Mouse (Mus musculus) liver, embryonic 15.5 days (tissue): ENCODE results near the gene Ccdc188. TPM values are rescaled to one million over a fixed set of nuclear protein-coding genes. Genes with fewer than 3 reads are reported as not detected.

Source experiments
- ATAC-seq: fragments of 200-750 bp; cut with Nextera tagmentation; 2 replicates; pipeline ENCODE4 v1.8.0; 2017; ENCODE audit warnings: moderate number of reproducible peaks, mild to moderate bottlenecking, moderate library complexity; ENCODE audit not compliant: insufficient read depth
- H3K27ac ChIP-seq: fragments of 300-500 bp; sonication (generic); replicated peaks from 2 replicates; pipeline ENCODE4 v1.5.1; 2015; ENCODE audit warnings: mild to moderate bottlenecking, inconsistent platforms
- H3K27me3 ChIP-seq: fragments of 300-500 bp; sonication (generic); 2 replicates; pipeline ENCODE4 v1.6.1; 2015; ENCODE audit warnings: mild to moderate bottlenecking, inconsistent platforms
- H3K36me3 ChIP-seq: fragments of 300-500 bp; sonication (generic); replicated peaks from 2 replicates; pipeline ENCODE4 v1.6.1; 2015; ENCODE audit warnings: moderate library complexity, mild to moderate bottlenecking, inconsistent platforms
- H3K4me1 ChIP-seq: fragments of 300-500 bp; sonication (generic); replicated peaks from 2 replicates; pipeline ENCODE4 v1.6.1; 2015; ENCODE audit warnings: inconsistent platforms
- H3K4me2 ChIP-seq: fragments of 300-500 bp; sonication (generic); 2 replicates; pipeline ENCODE4 v1.6.1; 2015; ENCODE audit warnings: moderate library complexity, mild to moderate bottlenecking, inconsistent platforms
- H3K4me3 ChIP-seq: fragments of 300-500 bp; sonication (generic); replicated peaks from 2 replicates; pipeline ENCODE4 v1.5.1; 2015; ENCODE audit warnings: mild to moderate bottlenecking, inconsistent platforms
- H3K9ac ChIP-seq: fragments of 300-500 bp; sonication (generic); 2 replicates; pipeline ENCODE4 v1.6.1; 2015; ENCODE audit warnings: moderate library complexity, mild to moderate bottlenecking, inconsistent platforms
- H3K9me3 ChIP-seq: fragments of 300-500 bp; sonication (generic); replicated peaks from 2 replicates; pipeline ENCODE4 v1.6.1; 2016; ENCODE audit warnings: inconsistent platforms
- WGBS: fragments of 180-500 bp; shearing (Covaris S2); methylation state at CpG from one replicate; pipeline ENCODE4 v1.1.7; 2015; ENCODE audit warnings: mixed read lengths; ENCODE audit not compliant: insufficient replicate concordance; 5-methylcytosine and 5-hydroxymethylcytosine counted together
- polyA plus RNA-seq: library from polyadenylated mRNA; unstranded; fragments of >200 nt; fragmentation: Nextera tagmentation; extraction: Ambion mirVana; gene quantifications from 2 replicates; pipeline ENCODE4 v1.2.1, GENCODE M21; 2015

Gene Ccdc188
- polyA plus RNA-seq = not detected in 2 replicates

GRCm38 (mm10) chr16:18217579-18217978 is at the start of gene Ccdc188:
TSS of gene Ccdc188 (plus strand) at chr16:18217879.
- 64% methylated on average over 4 of the region's 4 CpGs for WGBS
- H3K4me2 ChIP-seq = no peak within 1 kb of the TSS
- ATAC-seq = no peak

GRCm38 (mm10) chr16:18169156-18169555 is 48.5 kb upstream of the Ccdc188 start:
- no peaks in the 10 kb centered on the region for H3K4me1 ChIP-seq
- H3K9me3 ChIP-seq = no peaks in the 10 kb centered on the region
- no peak overlapping the region for H3K4me2 ChIP-seq
- no peak overlapping the region for H3K9ac ChIP-seq
- 33% methylated on average over 5 of the region's 5 CpGs for WGBS
- ATAC-seq = no peak
- no peaks in the 10 kb centered on the region for H3K36me3 ChIP-seq
- no peak overlapping the region for H3K27ac ChIP-seq
- H3K4me3 ChIP-seq = no peak overlapping the region
- no peaks in the 10 kb centered on the region for H3K27me3 ChIP-seq

More at GRCm38 (mm10) chr16:18217579-18217978, at the start of gene Ccdc188:
- H3K4me1 ChIP-seq = no peaks in the 10 kb centered on the region; the same call in none of the 2 replicates
- H3K9ac ChIP-seq = no peak within 1 kb of the TSS
- no peaks in the 10 kb centered on the region for H3K9me3 ChIP-seq
- H3K36me3 ChIP-seq = no peaks in the 10 kb centered on the region
- no peaks in the 10 kb centered on the region for H3K27me3 ChIP-seq
- H3K4me3 ChIP-seq = no peak within 1 kb of the TSS
- H3K27ac ChIP-seq = no peak within 1 kb of the TSS

GRCm38 (mm10) chr16:18169776-18170175 is 47.9 kb upstream of the Ccdc188 start:
- H3K9me3 ChIP-seq = no peaks in the 10 kb centered on the region
- no peak overlapping the region for H3K4me3 ChIP-seq
- WGBS = 73% methylated on average over 3 of the region's 3 CpGs
- no peaks in the 10 kb centered on the region for H3K27me3 ChIP-seq
- no peak overlapping the region for H3K9ac ChIP-seq
- H3K27ac ChIP-seq = no peak overlapping the region
- no peaks in the 10 kb centered on the region for H3K36me3 ChIP-seq
- no peak for ATAC-seq
- H3K4me1 ChIP-seq = no peaks in the 10 kb centered on the region
- H3K4me2 ChIP-seq = no peak overlapping the region

GRCm38 (mm10) chr16:18172266-18172855 is 45.3 kb upstream of the Ccdc188 start:
- Histone ChIP-seq H3K27me3 (no peaks in the 10 kb centered on the region), H3K27ac (no peak overlapping the region), H3K4me2 (no peak overlapping the region), H3K36me3 (no peaks in the 10 kb centered on the region), H3K9ac (no peak overlapping the region), H3K9me3 (no peaks in the 10 kb centered on the region), H3K4me3 (no peak overlapping the region), H3K4me1 (peaks cover 10% of the 10 kb centered on the region; the same call in 1 of the 2 replicates)
- no peak for ATAC-seq
- WGBS = 5% methylated on average over 7 of the region's 7 CpGs

- Histone ChIP-seq H3K27me3 (no peaks in the 10 kb centered on the region), H3K4me2 (no peak overlapping the region), H3K9me3 (no peaks in the 10 kb centered on the region), H3K27ac (no peak overlapping the region), H3K4me1 (peaks cover 10% of the 10 kb centered on the region; the same call in 1 of the 2 replicates), H3K36me3 (no peaks in the 10 kb centered on the region), H3K9ac (no peak overlapping the region), H3K4me3 (no peak overlapping the region)
- 67% methylated on average over 9 of the region's 9 CpGs for WGBS
- no peak for ATAC-seq
Observed at GRCm38 (mm10) chr16:18173231-18173630, 44.4 kb upstream of the Ccdc188 start.

- no peaks in the 10 kb centered on the region for H3K27me3 ChIP-seq
- ATAC-seq = no peak
- no peak overlapping the region for H3K9ac ChIP-seq
- no peaks in the 10 kb centered on the region for H3K36me3 ChIP-seq
- no peak overlapping the region for H3K4me3 ChIP-seq
- no peak overlapping the region for H3K4me2 ChIP-seq
- H3K4me1 ChIP-seq = peaks cover 10% of the 10 kb centered on the region; the same call in 1 of the 2 replicates
- no peaks in the 10 kb centered on the region for H3K9me3 ChIP-seq
- WGBS = 65% methylated on average over 11 of the region's 11 CpGs
- H3K27ac ChIP-seq = no peak overlapping the region
Observed at GRCm38 (mm10) chr16:18173788-18174187, 43.9 kb upstream of the Ccdc188 start.

- H3K4me1 ChIP-seq = peaks cover 10% of the 10 kb centered on the region; the same call in 1 of the 2 replicates
- H3K27me3 ChIP-seq = no peaks in the 10 kb centered on the region
- H3K9me3 ChIP-seq = no peaks in the 10 kb centered on the region
- H3K9ac ChIP-seq = no peak overlapping the region
- 14% methylated on average over 6 of the region's 6 CpGs for WGBS
- peak overlapping the region; percentile 15; the same call in 1 of the 2 replicates for H3K4me2 ChIP-seq
- peak overlapping the region; percentile 53; the same call in 1 of the 2 replicates for H3K27ac ChIP-seq
- ATAC-seq = peak; percentile 72
- H3K36me3 ChIP-seq = no peaks in the 10 kb centered on the region
- no peak overlapping the region for H3K4me3 ChIP-seq
Observed at GRCm38 (mm10) chr16:18175817-18176541, 41.7 kb upstream of the Ccdc188 start.

GRCm38 (mm10) chr16:18176758-18177157 is 40.9 kb upstream of the Ccdc188 start:
- peaks cover 10% of the 10 kb centered on the region; the same call in 1 of the 2 replicates for H3K4me1 ChIP-seq
- 62% methylated on average over 4 of the region's 4 CpGs for WGBS

GRCm38 (mm10) chr16:18179591-18179990 is 38.1 kb upstream of the Ccdc188 start:
- ATAC-seq = no peak
- no peak overlapping the region for H3K9ac ChIP-seq
- H3K4me2 ChIP-seq = no peak overlapping the region
- WGBS = 44% methylated on average over 2 of the region's 2 CpGs
- H3K27ac ChIP-seq = no peak overlapping the region
- H3K4me1 ChIP-seq = peaks cover 10% of the 10 kb centered on the region; the same call in 1 of the 2 replicates
- no peaks in the 10 kb centered on the region for H3K36me3 ChIP-seq
- no peaks in the 10 kb centered on the region for H3K9me3 ChIP-seq
- no peak overlapping the region for H3K4me3 ChIP-seq
- peaks cover 4% of the 10 kb centered on the region; the same call in 1 of the 2 replicates for H3K27me3 ChIP-seq

More at GRCm38 (mm10) chr16:18176758-18177157, 40.9 kb upstream of the Ccdc188 start:
- Histone ChIP-seq H3K27ac (peak overlapping the region; percentile 53; the same call in 1 of the 2 replicates), H3K9ac (no peak overlapping the region), H3K4me3 (no peak overlapping the region), H3K9me3 (no peaks in the 10 kb centered on the region), H3K27me3 (no peaks in the 10 kb centered on the region), H3K36me3 (no peaks in the 10 kb centered on the region), H3K4me2 (no peak overlapping the region)
- peak; percentile 26; the same call in 1 of the 2 replicates for ATAC-seq

- no peak overlapping the region for H3K27ac ChIP-seq
- no peak for ATAC-seq
- no peaks in the 10 kb centered on the region for H3K9me3 ChIP-seq
- no peak overlapping the region for H3K4me2 ChIP-seq
- H3K4me3 ChIP-seq = no peak overlapping the region
- peaks cover 3% of the 10 kb centered on the region; the same call in 1 of the 2 replicates for H3K4me1 ChIP-seq
- no peak overlapping the region for H3K9ac ChIP-seq
- H3K36me3 ChIP-seq = no peaks in the 10 kb centered on the region
- H3K27me3 ChIP-seq = peaks cover 4% of the 10 kb centered on the region; the same call in 1 of the 2 replicates
- 61% methylated on average over 10 of the region's 10 CpGs for WGBS
Observed at GRCm38 (mm10) chr16:18181398-18181797, 36.3 kb upstream of the Ccdc188 start.

GRCm38 (mm10) chr16:18182766-18183165 is 34.9 kb upstream of the Ccdc188 start:
- no peaks in the 10 kb centered on the region for H3K9me3 ChIP-seq
- H3K27ac ChIP-seq = no peak overlapping the region
- H3K36me3 ChIP-seq = no peaks in the 10 kb centered on the region
- H3K4me2 ChIP-seq = no peak overlapping the region
- H3K4me1 ChIP-seq = no peaks in the 10 kb centered on the region; the same call in 1 of the 2 replicates
- WGBS = 60% methylated on average over 8 of the region's 8 CpGs
- H3K9ac ChIP-seq = no peak overlapping the region
- H3K27me3 ChIP-seq = peaks cover 4% of the 10 kb centered on the region; the same call in 1 of the 2 replicates
- ATAC-seq = no peak
- H3K4me3 ChIP-seq = no peak overlapping the region
